Mouse (Mus musculus) heart, embryonic 13.5 days (tissue): ENCODE results near the gene Cers1. TPM values are rescaled to one million over a fixed set of nuclear protein-coding genes. Genes with fewer than 3 reads are reported as not detected.

ENCODE experiments used
- ATAC-seq: fragments of 200-750 bp; cut with Nextera tagmentation; 2 replicates; pipeline ENCODE4 v1.8.0; 2017; ENCODE audit warnings: moderate TSS enrichment; ENCODE audit not compliant: insufficient number of reproducible peaks, low FRiP score, low TSS enrichment; ENCODE audit errors: extremely low read depth
- H3K27ac ChIP-seq: fragments of 300-500 bp; sonication (generic); replicated peaks from 2 replicates; pipeline ENCODE4 v1.5.1; 2015; ENCODE audit warnings: moderate library complexity, mild to moderate bottlenecking, inconsistent platforms
- H3K27me3 ChIP-seq: fragments of 300-500 bp; sonication (generic); replicated peaks from 2 replicates; pipeline ENCODE4 v1.6.1; 2015; ENCODE audit warnings: mild to moderate bottlenecking, inconsistent platforms
- H3K36me3 ChIP-seq: fragments of 300-500 bp; sonication (generic); 2 replicates; pipeline ENCODE4 v1.6.1; 2015; ENCODE audit warnings: mild to moderate bottlenecking, inconsistent platforms
- H3K4me1 ChIP-seq: fragments of 300-500 bp; sonication (generic); 2 replicates; pipeline ENCODE4 v1.6.1; 2015; ENCODE audit warnings: inconsistent platforms
- H3K4me2 ChIP-seq: fragments of 300-500 bp; sonication (generic); 2 replicates; pipeline ENCODE4 v1.6.1; 2015; ENCODE audit warnings: inconsistent platforms, mild to moderate bottlenecking, moderate library complexity
- H3K4me3 ChIP-seq: fragments of 300-500 bp; sonication (generic); 2 replicates; pipeline ENCODE4 v1.5.1; 2015; ENCODE audit warnings: moderate library complexity, mild to moderate bottlenecking, inconsistent platforms
- H3K9ac ChIP-seq: fragments of 300-500 bp; sonication (generic); 2 replicates; pipeline ENCODE4 v1.6.1; 2015; ENCODE audit warnings: inconsistent platforms, mild to moderate bottlenecking, moderate library complexity
- H3K9me3 ChIP-seq: fragments of 300-500 bp; sonication (generic); 2 replicates; pipeline ENCODE4 v1.6.1; 2016; ENCODE audit warnings: inconsistent platforms
- WGBS: fragments of 180-500 bp; shearing (Covaris S2); methylation state at CpG from one replicate; pipeline ENCODE4 v1.1.7; 2015; ENCODE audit warnings: mixed read lengths; 5-methylcytosine and 5-hydroxymethylcytosine counted together
- polyA plus RNA-seq: library from polyadenylated mRNA; unstranded; fragments of >200 nt; fragmentation: Nextera tagmentation; extraction: Ambion mirVana; gene quantifications from 2 replicates; pipeline ENCODE4 v1.2.1, GENCODE M21; 2015

Gene Cers1
- polyA plus RNA-seq, 1 experiment from 2014 or later = 2.6 TPM

DNA sequence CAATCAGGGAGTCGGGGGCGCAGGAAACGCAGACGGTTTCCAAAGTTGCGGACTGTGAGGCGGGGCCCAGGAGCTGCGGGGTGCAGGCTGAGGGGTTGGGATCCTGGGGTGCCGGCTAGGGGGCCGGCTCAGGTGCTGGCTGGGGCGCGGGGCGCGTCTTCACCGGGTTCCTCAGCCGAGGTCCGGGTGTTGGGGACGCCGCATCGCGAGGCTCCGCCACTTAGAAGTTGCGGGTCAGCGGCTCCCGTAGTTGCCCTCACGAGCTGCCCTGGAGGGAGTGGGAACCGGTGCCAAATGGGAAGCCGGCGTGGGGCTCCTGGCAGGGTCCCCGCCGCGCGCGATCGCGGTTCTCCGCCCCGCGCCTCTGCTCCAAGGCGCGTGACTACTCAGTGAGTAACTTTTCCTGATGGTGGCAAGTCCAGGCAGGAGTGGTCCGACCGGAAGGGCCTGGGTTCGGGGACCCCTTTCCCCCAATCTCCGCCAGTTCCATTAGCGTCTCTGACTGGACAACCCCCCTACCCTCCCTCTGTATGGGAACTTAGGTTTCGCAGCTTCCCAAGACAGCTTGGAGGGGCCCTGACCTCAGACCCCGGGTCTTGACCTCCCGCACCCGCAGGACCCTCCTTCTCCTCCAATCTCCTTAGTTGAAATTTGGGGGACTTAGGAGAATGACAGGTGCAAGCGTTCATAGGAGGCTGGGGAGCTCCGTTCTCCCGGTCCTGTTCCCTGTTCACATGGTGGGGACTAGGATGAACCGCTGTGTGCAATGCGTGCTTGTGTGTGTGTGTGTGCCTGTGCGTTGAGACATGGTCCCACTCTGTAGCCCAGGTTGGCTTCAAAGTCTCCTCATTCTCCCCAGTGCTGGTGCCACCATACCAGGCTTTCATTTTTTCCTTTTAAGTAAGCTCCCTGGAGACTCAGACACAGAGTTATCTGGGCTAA lies 32.2 kb upstream of the Cers1 start:
- H3K36me3 ChIP-seq = peaks cover 41% of the 10 kb centered on the region

DNA sequence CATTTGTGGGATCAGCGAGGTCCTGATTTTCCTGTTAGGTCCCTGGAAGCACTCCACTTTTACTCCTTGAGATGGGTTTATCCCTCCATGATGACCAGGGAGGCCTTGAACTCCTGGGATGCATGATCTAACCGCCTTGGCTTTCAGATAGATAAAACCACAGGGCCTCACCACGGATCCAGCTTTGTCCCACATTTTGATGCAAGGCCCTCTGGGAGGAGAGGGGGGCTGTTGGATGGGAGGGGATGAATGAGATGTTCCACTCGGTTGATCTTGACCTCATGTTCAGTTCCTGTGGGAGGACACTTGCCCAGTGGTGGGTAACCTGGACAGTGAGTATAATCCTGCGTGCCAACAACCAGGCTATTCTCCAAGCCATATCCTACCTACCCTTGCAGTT lies 31.2 kb upstream of the Cers1 start:
- Histone ChIP-seq H3K36me3 (peaks cover 49% of the 10 kb centered on the region), H3K27me3 (no peaks in the 10 kb centered on the region), H3K4me1 (peaks cover 41% of the 10 kb centered on the region), H3K9me3 (0 out of 2 replicates have a peak, but pooled peaks cover 3% of the 10 kb centered on the region), H3K9ac (0 out of 2 replicates have a peak overlapping the region, but pooled peaks have one; percentile 24), H3K4me3 (peak overlapping the region; percentile 24; the same call in 1 of the 2 replicates), H3K27ac (no peak overlapping the region), H3K4me2 (peak overlapping the region; percentile 75)
- 72% methylated on average over 5 of the region's 5 CpGs for WGBS
- ATAC-seq = no peak

More for the DNA sequence above, 32.2 kb upstream of the Cers1 start:
- Histone ChIP-seq H3K9me3 (0 out of 2 replicates have a peak, but pooled peaks cover 3% of the 10 kb centered on the region), H3K4me1 (peaks cover 51% of the 10 kb centered on the region), H3K27me3 (no peaks in the 10 kb centered on the region), H3K4me3 (peak overlapping the region; percentile 75), H3K27ac (peak overlapping the region; percentile 79), H3K9ac (peak overlapping the region; percentile 95), H3K4me2 (peak overlapping the region; percentile 75)
- WGBS = 2% methylated on average over 55 of the region's 55 CpGs
- ATAC-seq = peak; percentile 18; the same call in 1 of the 2 replicates

DNA sequence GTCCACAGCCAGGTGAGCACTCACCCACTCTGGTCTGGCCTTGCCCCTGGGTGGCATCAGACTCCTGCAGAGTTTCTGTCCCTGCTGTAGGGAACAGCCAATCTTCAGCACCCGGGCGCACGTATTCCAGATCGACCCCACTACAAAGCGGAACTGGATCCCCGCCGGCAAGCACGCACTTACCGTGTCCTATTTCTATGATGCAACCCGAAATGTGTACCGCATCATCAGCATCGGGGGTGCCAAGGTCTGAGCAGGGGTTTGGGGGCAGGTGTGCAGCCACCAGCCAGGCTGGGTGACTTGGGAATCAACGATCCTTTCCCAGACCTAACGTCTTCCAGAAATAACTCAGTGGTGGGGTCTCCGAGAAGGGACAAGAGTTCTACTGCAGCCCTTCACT lies 30.3 kb upstream of the Cers1 start:
- Histone ChIP-seq H3K27me3 (no peaks in the 10 kb centered on the region), H3K27ac (no peak overlapping the region), H3K36me3 (peaks cover 58% of the 10 kb centered on the region), H3K9me3 (0 out of 2 replicates have a peak, but pooled peaks cover 3% of the 10 kb centered on the region), H3K4me1 (peaks cover 38% of the 10 kb centered on the region), H3K4me3 (no peak overlapping the region), H3K4me2 (no peak overlapping the region), H3K9ac (no peak overlapping the region)
- ATAC-seq = no peak
- WGBS = 93% methylated on average over 15 of the region's 15 CpGs

DNA sequence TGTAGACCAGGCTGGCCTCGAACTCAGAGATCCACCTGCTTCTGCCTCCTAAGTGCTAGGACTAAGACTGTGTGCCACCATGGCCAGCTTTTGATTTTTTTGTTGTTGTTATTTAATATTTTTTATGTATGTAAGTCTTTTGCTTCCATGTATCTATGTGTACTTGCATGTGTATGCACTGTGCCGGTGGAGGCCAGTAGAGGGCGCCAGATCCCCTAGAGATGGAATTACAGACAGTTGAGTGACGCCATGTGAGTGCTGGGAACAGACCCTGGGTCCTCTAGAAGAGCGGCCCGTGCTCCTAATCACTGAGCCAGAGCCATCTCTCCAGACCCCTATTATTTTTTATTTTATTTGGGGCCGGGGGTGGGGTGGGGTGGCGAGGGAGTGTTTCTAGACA lies 28.8 kb upstream of the Cers1 start:
- H3K9me3 ChIP-seq = 0 out of 2 replicates have a peak, but pooled peaks cover 3% of the 10 kb centered on the region
- H3K4me2 ChIP-seq = no peak overlapping the region
- 87% methylated on average over 8 of the region's 8 CpGs for WGBS
- H3K27me3 ChIP-seq = no peaks in the 10 kb centered on the region
- no peak for ATAC-seq
- no peak overlapping the region for H3K4me3 ChIP-seq
- H3K9ac ChIP-seq = no peak overlapping the region
- H3K4me1 ChIP-seq = peaks cover 25% of the 10 kb centered on the region
- H3K36me3 ChIP-seq = peaks cover 72% of the 10 kb centered on the region
- H3K27ac ChIP-seq = no peak overlapping the region

DNA sequence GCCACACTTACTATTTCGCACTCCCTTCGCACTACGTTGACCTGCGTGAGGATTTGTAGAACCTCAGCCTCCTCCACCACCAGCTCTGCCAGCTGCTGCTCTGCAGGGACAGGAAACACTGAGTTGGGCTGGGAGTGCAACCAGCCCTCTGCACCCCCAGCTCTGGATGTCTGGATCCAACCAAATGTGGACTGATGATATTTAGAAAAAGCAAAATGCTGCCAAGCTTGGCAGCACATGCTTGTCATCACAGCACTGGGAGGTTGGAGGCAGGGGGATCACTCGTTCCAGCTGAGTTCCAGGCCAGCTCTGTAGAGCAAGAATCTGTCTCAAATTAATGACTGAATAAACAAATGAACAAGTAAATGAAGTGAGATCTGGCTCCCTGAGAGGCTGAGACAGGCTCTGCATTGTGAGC lies 21.6 kb upstream of the Cers1 start:
- 69% methylated on average over 5 of the region's 5 CpGs for WGBS
- no peak overlapping the region for H3K4me2 ChIP-seq
- no peaks in the 10 kb centered on the region for H3K27me3 ChIP-seq
- no peak overlapping the region for H3K9ac ChIP-seq
- no peaks in the 10 kb centered on the region; the same call in 1 of the 2 replicates for H3K4me1 ChIP-seq
- H3K9me3 ChIP-seq = no peaks in the 10 kb centered on the region
- no peak overlapping the region for H3K4me3 ChIP-seq
- peaks cover 95% of the 10 kb centered on the region for H3K36me3 ChIP-seq
- ATAC-seq = no peak
- H3K27ac ChIP-seq = 0 out of 2 replicates have a peak overlapping the region, but pooled peaks have one; percentile 24

DNA sequence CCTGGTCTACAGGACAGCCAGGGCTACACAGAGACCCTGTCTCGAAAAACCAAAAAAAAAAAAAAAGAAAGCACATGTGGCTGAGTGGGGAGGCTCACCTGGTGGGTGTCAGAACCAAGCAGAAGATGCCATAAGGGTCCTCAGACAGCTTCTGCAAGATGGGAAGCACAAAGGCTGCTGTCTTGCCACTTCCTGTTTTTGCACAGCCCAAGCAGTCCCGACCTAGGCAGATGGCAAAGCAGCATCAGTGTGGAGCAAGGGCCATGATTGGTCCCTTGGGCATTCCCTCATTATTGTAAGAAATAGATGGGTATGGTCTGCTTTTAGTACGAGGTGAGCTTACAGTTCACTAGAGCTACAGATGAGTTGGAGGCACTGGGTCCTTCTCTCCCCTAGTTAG lies 14.7 kb upstream of the Cers1 start:
- no peak for ATAC-seq
- Histone ChIP-seq H3K4me3 (0 out of 2 replicates have a peak overlapping the region, but pooled peaks have one; percentile 90), H3K36me3 (peaks cover 62% of the 10 kb centered on the region), H3K27me3 (no peaks in the 10 kb centered on the region), H3K27ac (no peak overlapping the region), H3K4me1 (peaks cover 26% of the 10 kb centered on the region), H3K9ac (no peak overlapping the region), H3K4me2 (peak overlapping the region; percentile 82; the same call in 1 of the 2 replicates), H3K9me3 (no peaks in the 10 kb centered on the region)
- 82% methylated on average over 3 of the region's 3 CpGs for WGBS

DNA sequence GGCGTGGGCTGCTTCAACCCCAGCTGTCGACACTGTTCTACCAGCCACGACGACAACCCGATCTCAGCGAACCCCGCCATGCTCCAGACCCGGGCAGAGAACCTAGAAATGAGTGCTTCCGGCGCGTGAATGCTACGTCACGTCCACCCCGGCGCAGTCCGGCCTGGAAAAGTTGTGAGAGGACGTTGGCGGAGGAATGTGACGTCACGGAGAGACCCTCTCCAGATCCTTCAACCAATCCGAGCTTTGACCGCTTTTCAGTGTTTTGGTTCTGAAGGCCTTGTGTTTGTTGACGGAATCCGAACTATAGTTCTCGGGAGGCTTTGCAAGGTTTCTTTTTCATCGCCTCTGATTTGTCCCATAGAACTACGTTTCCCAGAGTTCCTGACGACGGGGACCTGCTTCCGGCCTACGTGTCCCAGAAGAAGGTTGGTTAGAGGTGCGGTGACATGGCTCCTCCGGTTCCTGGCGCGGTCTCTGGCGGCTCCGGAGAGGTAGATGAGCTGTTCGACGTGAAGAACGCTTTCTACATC lies 13.2 kb upstream of the Cers1 start, which contains the start of the genes Ddx49 and Cope:
Ddx49 (minus strand) TSS at position 132 of the 533 bp plus-strand sequence.
Cope (plus strand) TSS at position 161 of the 533 bp plus-strand sequence.
- H3K4me2 ChIP-seq = peak within 1 kb of the TSS; percentile 82
- H3K4me1 ChIP-seq = peaks cover 26% of the 10 kb centered on the region
- peak within 1 kb of the TSS; percentile 93 for H3K9ac ChIP-seq
- ATAC-seq = peak; percentile 78
- H3K36me3 ChIP-seq = peaks cover 61% of the 10 kb centered on the region
- no peaks in the 10 kb centered on the region for H3K27me3 ChIP-seq
- H3K9me3 ChIP-seq = no peaks in the 10 kb centered on the region
- peak within 1 kb of the TSS; percentile 68 for H3K27ac ChIP-seq
- WGBS = under 1% methylated on average over 40 of the region's 40 CpGs
- H3K4me3 ChIP-seq = peak within 1 kb of the TSS; percentile 90

DNA sequence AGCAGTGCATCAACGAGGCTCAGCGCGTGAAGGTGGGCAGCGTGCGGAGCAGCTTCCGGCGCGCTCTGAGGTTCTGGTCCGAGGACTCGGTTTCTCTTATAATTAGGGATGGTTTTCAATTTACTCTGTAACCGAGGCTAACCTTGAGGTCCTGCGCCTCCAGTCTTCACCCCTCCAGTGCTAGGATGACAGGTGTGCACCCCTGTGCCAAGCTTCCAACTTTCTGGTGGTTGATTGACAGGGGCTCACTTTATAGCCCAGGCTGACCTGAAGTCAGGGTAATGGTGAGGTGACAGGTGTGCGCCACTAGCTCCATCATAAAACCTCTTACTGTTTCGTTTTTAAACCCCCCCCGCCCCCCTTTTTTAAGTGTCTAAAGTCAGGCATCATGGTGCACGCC lies 12.7 kb upstream of the Cers1 start:
- Histone ChIP-seq H3K4me2 (peak overlapping the region; percentile 82), H3K27me3 (no peaks in the 10 kb centered on the region), H3K36me3 (peaks cover 61% of the 10 kb centered on the region), H3K27ac (peak overlapping the region; percentile 68), H3K4me3 (peak overlapping the region; percentile 90), H3K9ac (peak overlapping the region; percentile 93), H3K9me3 (no peaks in the 10 kb centered on the region), H3K4me1 (peaks cover 26% of the 10 kb centered on the region)
- 3% methylated on average over 16 of the region's 16 CpGs for WGBS
- no peak for ATAC-seq

DNA sequence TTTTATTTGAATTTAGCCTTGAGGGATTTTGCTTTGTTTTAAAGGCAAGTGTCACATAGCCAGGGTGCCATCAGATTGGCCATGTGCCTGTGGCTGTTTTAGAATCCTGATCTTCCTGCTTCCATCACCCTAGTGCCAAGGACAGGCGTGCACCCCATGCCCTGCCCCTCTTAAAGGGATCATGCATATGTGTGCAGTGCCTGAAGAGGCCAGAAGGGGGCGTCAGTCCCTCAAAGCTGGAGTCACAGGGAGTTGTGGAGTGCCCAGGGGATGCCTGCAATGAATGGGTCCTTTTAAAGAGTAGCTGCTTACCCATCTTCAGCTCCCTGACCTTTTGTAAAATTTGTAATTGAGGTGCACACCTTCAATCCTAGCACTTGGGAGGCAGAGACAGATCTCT lies 6.3 kb upstream of the Cers1 start:
- Histone ChIP-seq H3K4me2 (no peak overlapping the region), H3K27me3 (no peaks in the 10 kb centered on the region), H3K9ac (no peak overlapping the region), H3K36me3 (peaks cover 91% of the 10 kb centered on the region), H3K9me3 (no peaks in the 10 kb centered on the region), H3K27ac (no peak overlapping the region), H3K4me1 (peaks cover 2% of the 10 kb centered on the region), H3K4me3 (no peak overlapping the region)
- ATAC-seq = no peak
- 44% methylated on average over 2 of the region's 2 CpGs for WGBS

DNA sequence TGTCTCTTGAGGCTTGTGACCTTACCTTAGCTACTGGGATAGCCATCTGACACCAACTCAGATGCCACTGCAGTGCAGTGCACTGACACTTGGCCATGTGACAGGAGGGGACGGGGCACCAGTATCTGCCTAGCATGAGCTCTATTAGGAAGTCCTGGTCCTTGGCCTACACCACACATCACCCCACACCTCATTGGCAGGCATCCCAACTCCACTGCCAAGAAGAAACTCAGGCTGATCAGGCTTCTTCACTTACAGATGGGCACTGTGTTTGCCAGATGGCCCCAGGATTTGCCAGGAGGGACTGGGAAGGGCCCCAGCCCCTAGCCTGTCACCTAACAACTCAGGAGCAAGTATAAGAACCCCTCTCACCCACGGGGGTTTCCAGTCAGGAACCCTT lies 2.2 kb upstream of the Cers1 start:
- no peak for ATAC-seq
- Histone ChIP-seq H3K4me3 (no peak overlapping the region), H3K4me1 (peaks cover 30% of the 10 kb centered on the region), H3K9ac (no peak overlapping the region), H3K4me2 (no peak overlapping the region), H3K27me3 (peaks cover 21% of the 10 kb centered on the region), H3K36me3 (peaks cover 51% of the 10 kb centered on the region), H3K27ac (no peak overlapping the region), H3K9me3 (no peaks in the 10 kb centered on the region)
- WGBS = 56% methylated on average over 2 of the region's 2 CpGs
